Mouse (Mus musculus) olfactory bulb, adult 2 months (tissue): ENCODE measurements around the gene Ccdc102a.

Experiments used
- CTCF ChIP-seq: fragments of 200-500 bp; IDR thresholded peaks from 2 replicates; pipeline ENCODE4 v1.5.1; 2012; ENCODE audit warnings: low read depth, mild to moderate bottlenecking, low read length, moderate library complexity; ENCODE audit not compliant: insufficient read depth
- POLR2A ChIP-seq: fragments of 200-500 bp; IDR thresholded peaks from 2 replicates; pipeline ENCODE4 v1.6.1; 2012; ENCODE audit warnings: mild to moderate bottlenecking, low read depth, low read length, moderate library complexity; ENCODE audit not compliant: insufficient read depth

DNA sequence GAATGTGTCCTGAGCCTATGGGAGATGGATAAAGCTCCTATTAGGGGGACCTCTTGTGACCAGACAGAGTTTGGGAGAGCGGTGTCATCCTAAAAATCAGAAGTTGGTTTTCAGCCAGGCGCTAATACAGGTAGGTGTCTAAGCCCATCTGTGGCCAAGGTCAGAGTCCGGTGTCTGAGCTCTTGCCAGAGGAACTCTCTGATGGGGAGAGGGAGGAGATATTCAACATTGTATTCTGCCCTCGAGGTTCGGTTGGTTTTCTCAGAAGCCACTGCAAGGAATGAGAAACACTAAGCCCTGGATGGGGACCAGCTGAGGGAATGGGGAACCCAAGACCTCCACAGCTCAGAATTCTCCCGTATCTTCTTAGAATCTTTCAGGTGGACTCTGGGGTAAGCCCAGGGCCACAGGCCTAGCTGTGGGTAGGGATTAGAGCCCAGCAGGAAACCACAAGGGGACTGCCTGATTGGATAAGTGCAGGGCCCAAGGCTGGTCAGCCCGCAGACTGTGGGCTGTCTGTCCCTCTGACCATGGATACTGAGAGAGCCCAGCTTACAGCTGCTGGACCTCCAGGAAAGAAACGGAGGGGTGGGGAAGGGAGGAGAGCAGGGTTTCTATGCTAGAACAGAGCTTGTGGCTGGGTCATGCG is 1.5 kb downstream of the Ccdc102a start:
- no peak for TF ChIP-seq CTCF
- no peak for TF ChIP-seq POLR2A
